Mouse (Mus musculus) left cerebral cortex, postnatal 25 days (tissue): ENCODE data around the gene Mapk8. TPM values are rescaled to one million over a fixed set of nuclear protein-coding genes. Genes with fewer than 3 reads are reported as not detected.

Source experiments
- total RNA-seq, 2 experiments: library from RNA; stranded (reverse); gene quantifications; 2 replicates each; pipeline ENCODE4 v1.2.3; 2021

Mapk8 gene
- total RNA-seq, 2 experiments from 2014 or later, result 107 to 114 TPM

Other genes starting within 250 kb of the Mapk8 start
- 10 to 100 TPM in 1 of 2 experiments, 1 to 10 TPM in 1; 8.4 to 11.3 TPM for gene Arhgap22, start 233.1 kb downstream of the Mapk8 start, total RNA-seq
- gene Frmpd2, start 24.5 kb upstream of the Mapk8 start, total RNA-seq, result under 1 TPM; 0.18 to 0.71 TPM
- under 1 TPM; 0.43 to 0.50 TPM for gene Ptpn20, start 142.0 kb upstream of the Mapk8 start, total RNA-seq